ENCODE assay signal across 7 mouse cellular contexts in the genomic region with DNA sequence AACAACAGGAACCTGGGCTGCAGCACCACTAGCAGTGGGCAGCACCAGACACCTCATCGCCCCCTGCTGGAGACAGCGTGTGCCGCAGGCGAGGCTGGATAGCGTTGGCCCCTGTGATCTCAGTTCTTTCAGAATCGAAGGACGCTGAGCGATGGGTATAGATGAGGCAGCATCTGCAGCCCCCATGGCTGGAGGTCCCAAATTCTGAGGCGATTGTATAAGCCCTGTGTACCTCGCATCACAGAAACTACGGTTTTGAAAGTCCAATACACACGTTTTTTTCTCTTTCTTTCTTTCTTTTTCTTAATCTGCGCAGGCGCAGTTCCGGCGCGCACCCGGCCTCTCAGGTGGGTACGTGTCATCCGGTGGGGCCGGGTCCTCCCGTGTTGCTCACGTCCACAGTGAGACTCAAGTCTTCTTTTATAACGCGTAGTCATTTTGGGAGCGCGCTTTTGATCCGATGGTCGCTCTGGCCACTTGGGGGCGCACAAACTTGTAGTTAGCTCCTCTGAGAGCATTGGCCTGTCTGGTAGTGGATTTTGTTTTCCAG.
DNase-seq lines count a peak whose midpoint lies in the region; ATAC-seq and TF ChIP-seq lines count a peak whose summit lies in the region.

No protein-coding gene starts in this region.

- no peak overlapping the region for H3K27ac ChIP-seq in embryonic facial prominence, embryonic 11.5 days (replicated peaks; ENCODE audit: low read depth, low read length)
- H3K27ac ChIP-seq in kidney, adult 2 months (ENCODE audit: insufficient read depth, low read depth, low read length) = no peak overlapping the region
- no peak overlapping the region for H3K27ac ChIP-seq in limb, embryonic 12.5 days
- peak overlapping the region; percentile 69 for H3K27ac ChIP-seq in midbrain, embryonic 15.5 days
- H3K27ac ChIP-seq in spleen, adult 2 months (ENCODE audit: insufficient read depth, low read length) = no peak overlapping the region

- H3K9ac ChIP-seq in embryonic facial prominence, embryonic 11.5 days (replicated peaks; ENCODE audit: low read length) = peak overlapping the region; percentile 29
- peak overlapping the region; percentile 61 for H3K9ac ChIP-seq in limb, embryonic 12.5 days (replicated peaks)
- peak overlapping the region; percentile 51 for H3K9ac ChIP-seq in midbrain, embryonic 15.5 days

- peak overlapping the region; percentile 27 for H3K4me3 ChIP-seq in embryonic facial prominence, embryonic 11.5 days (ENCODE audit: low read depth, low read length)
- H3K4me3 ChIP-seq in kidney, adult 2 months (ENCODE audit: insufficient read depth, low read depth, low read length) = peak overlapping the region; percentile 65
- peak overlapping the region; percentile 50 for H3K4me3 ChIP-seq in limb, embryonic 12.5 days (replicated peaks)
- peak overlapping the region; percentile 46 for H3K4me3 ChIP-seq in midbrain, embryonic 15.5 days
- H3K4me3 ChIP-seq in spleen, adult 2 months (ENCODE audit: extremely low read depth, insufficient read depth, insufficient read length) = peak overlapping the region; percentile 68

- TF ChIP-seq CTCF in kidney, adult 2 months (conservative IDR thresholded peaks at IDR 0.05; ENCODE audit: insufficient read depth, insufficient read length, low read depth, low read length) = peak; percentile 95
- TF ChIP-seq CTCF in spleen, adult 2 months (IDR thresholded peaks at IDR 0.05; ENCODE audit: extremely low read depth, insufficient read depth, insufficient read length, insufficient replicate concordance) = peak; percentile 97

- H3K4me2 ChIP-seq in embryonic facial prominence, embryonic 11.5 days (ENCODE audit: low read depth, low read length) = peak overlapping the region; percentile 40
- H3K4me2 ChIP-seq in limb, embryonic 12.5 days = peak overlapping the region; percentile 67
- peak overlapping the region; percentile 57 for H3K4me2 ChIP-seq in midbrain, embryonic 15.5 days

- H3K36me3 ChIP-seq in embryonic facial prominence, embryonic 11.5 days (replicated peaks; ENCODE audit: control insufficient read depth, insufficient read depth, low read depth, low read length) = no peaks in the 10 kb centered on the region
- no peaks in the 10 kb centered on the region for H3K36me3 ChIP-seq in kidney, adult 2 months (ENCODE audit: control insufficient read depth, insufficient read depth, low read length)
- no peaks in the 10 kb centered on the region for H3K36me3 ChIP-seq in limb, embryonic 12.5 days
- no peaks in the 10 kb centered on the region for H3K36me3 ChIP-seq in midbrain, embryonic 15.5 days (replicated peaks)
- H3K36me3 ChIP-seq in spleen, adult 2 months (ENCODE audit: control insufficient read depth, insufficient read depth, low read length) = no peaks in the 10 kb centered on the region

- 2% methylated on average over 30 of the region's 30 CpGs for WGBS in embryonic facial prominence, embryonic 11.5 days
- under 1% methylated on average over 30 of the region's 30 CpGs for WGBS in kidney, adult 2 months
- under 1% methylated on average over 30 of the region's 30 CpGs for WGBS in limb, embryonic 12.5 days
- WGBS in midbrain, embryonic 15.5 days = 1% methylated on average over 30 of the region's 30 CpGs
- WGBS in spleen, adult 2 months = 1% methylated on average over 30 of the region's 30 CpGs

- TF ChIP-seq POLR2A in kidney, adult 2 months (IDR thresholded peaks at IDR 0.05; ENCODE audit: low read depth, low read length) = no peak
- TF ChIP-seq POLR2A in spleen, adult 2 months (IDR thresholded peaks at IDR 0.05; ENCODE audit: low read depth, low read length) = no peak

- H3K4me1 ChIP-seq in embryonic facial prominence, embryonic 11.5 days (ENCODE audit: control insufficient read depth, insufficient read depth, low read length) = no peaks in the 10 kb centered on the region
- no peaks in the 10 kb centered on the region for H3K4me1 ChIP-seq in kidney, adult 2 months (ENCODE audit: control insufficient read depth, insufficient read depth, low read length)
- no peaks in the 10 kb centered on the region for H3K4me1 ChIP-seq in limb, embryonic 12.5 days (replicated peaks)
- H3K4me1 ChIP-seq in midbrain, embryonic 15.5 days = no peaks in the 10 kb centered on the region
- no peaks in the 10 kb centered on the region for H3K4me1 ChIP-seq in spleen, adult 2 months (ENCODE audit: control insufficient read depth, insufficient read depth, insufficient read length)

- H3K27me3 ChIP-seq in embryonic facial prominence, embryonic 11.5 days (ENCODE audit: control insufficient read depth, insufficient read depth, low read length) = no peaks in the 10 kb centered on the region
- H3K27me3 ChIP-seq in kidney, adult 2 months (replicated peaks; ENCODE audit: control insufficient read depth, insufficient read depth, low read length) = no peaks in the 10 kb centered on the region; the same call in 1 of the 2 replicates
- H3K27me3 ChIP-seq in limb, embryonic 12.5 days = no peaks in the 10 kb centered on the region
- no peaks in the 10 kb centered on the region for H3K27me3 ChIP-seq in midbrain, embryonic 15.5 days (replicated peaks)
- no peaks in the 10 kb centered on the region for H3K27me3 ChIP-seq in spleen, adult 2 months (ENCODE audit: control insufficient read depth, insufficient read depth, low read length)

- no peaks in the 10 kb centered on the region for H3K9me3 ChIP-seq in embryonic facial prominence, embryonic 11.5 days (replicated peaks; ENCODE audit: control insufficient read depth, low read length)
- H3K9me3 ChIP-seq in limb, embryonic 12.5 days = no peaks in the 10 kb centered on the region
- no peaks in the 10 kb centered on the region for H3K9me3 ChIP-seq in midbrain, embryonic 15.5 days

- peak; percentile 91 for DNase-seq in adrenal gland, postnatal 14 days
- DNase-seq in embryonic facial prominence, embryonic 11.5 days (ENCODE audit: low spot score) = peak; percentile 91
- peak; percentile 82 to 91 for DNase-seq in heart, adult 18-20 months
- DNase-seq in kidney, adult 2 months = peak; percentile 87
- DNase-seq in spleen, adult 2 months (ENCODE audit: low read depth in 1 of 2, low spot score in 2 of 2) = peak; percentile 43 to 73

- peak; percentile 98 for ATAC-seq in embryonic facial prominence, embryonic 11.5 days (replicated peaks; ENCODE audit: insufficient number of reproducible peaks, low FRiP score, low TSS enrichment, low read depth)
- peak; percentile 93 for ATAC-seq in limb, embryonic 12.5 days (ENCODE audit: insufficient number of reproducible peaks, insufficient read depth, low FRiP score, low TSS enrichment, low read depth)
- peak; percentile 98 for ATAC-seq in midbrain, embryonic 15.5 days (replicated peaks)
